ENCODE assay signal across 8 mouse cellular contexts in genomic region chr7:92740411-92741115, GRCm38 (mm10). TPM values are rescaled to one million over a fixed set of nuclear protein-coding genes. Genes with fewer than 3 reads are reported as not detected.
DNase-seq lines count a peak whose midpoint lies in the region; ATAC-seq and TF ChIP-seq lines count a peak whose summit lies in the region.

No protein-coding gene starts in this region.

- in situ Hi-C loops in ES-E14 (cut with MboI; ENCODE audit: low sequenced_read_pairs in 2 of 2, unreplicated experiment in 2 of 2): no loop called here

- intact Hi-C loops in gastrocnemius, postnatal 14 days (cut with DNase I; ENCODE audit: low total_unique reads): no loop called here

- DNase-seq in heart, embryonic 10.5 days (ENCODE audit: low spot score): no peak
- DNase-seq in heart, adult 8-10 months (ENCODE audit: low spot score): no peak
- DNase-seq in ES-E14 (ENCODE audit: low read depth, low spot score): no peak
- no peak for DNase-seq in liver, embryonic 13.5 days
- DNase-seq in urinary bladder, adult 2 months (ENCODE audit: low spot score): no peak
- DNase-seq in gastrocnemius, postnatal 14 days: no peak

- H3K4me2 ChIP-seq in forebrain, embryonic 15.5 days (replicated peaks): peak overlapping the region; percentile 79
- H3K4me2 ChIP-seq in liver, embryonic 13.5 days: peak overlapping the region; percentile 66

- H3K9me3 ChIP-seq in heart, embryonic 10.5 days: no peaks in the 10 kb centered on the region
- no peaks in the 10 kb centered on the region for H3K9me3 ChIP-seq in ES-E14 (ENCODE audit: control insufficient read depth, insufficient read depth, low read depth, low read length)
- H3K9me3 ChIP-seq in forebrain, embryonic 15.5 days: no peaks in the 10 kb centered on the region
- H3K9me3 ChIP-seq in liver, embryonic 13.5 days (replicated peaks): no peaks in the 10 kb centered on the region

- peak overlapping the region; percentile 99 for H3K27ac ChIP-seq in heart, embryonic 10.5 days
- peak overlapping the region; percentile 68 for H3K27ac ChIP-seq in ES-E14 (ENCODE audit: insufficient read depth, low read depth, low read length, poor library complexity, severe bottlenecking)
- H3K27ac ChIP-seq in forebrain, embryonic 15.5 days (replicated peaks): peak overlapping the region; percentile 95
- peak overlapping the region; percentile 77 for H3K27ac ChIP-seq in liver, embryonic 13.5 days

- H3K36me3 ChIP-seq in heart, embryonic 10.5 days: peaks cover 32% of the 10 kb centered on the region; the same call in 1 of the 2 replicates
- H3K36me3 ChIP-seq in ES-E14 (ENCODE audit: control insufficient read depth, insufficient read depth, low read length, poor library complexity, severe bottlenecking): no peaks in the 10 kb centered on the region; the same call in 1 of the 2 replicates
- H3K36me3 ChIP-seq in forebrain, embryonic 15.5 days: peaks cover 12% of the 10 kb centered on the region; the same call in 1 of the 2 replicates
- peaks cover 34% of the 10 kb centered on the region for H3K36me3 ChIP-seq in liver, embryonic 13.5 days

- H3K4me1 ChIP-seq in heart, embryonic 10.5 days: peaks cover 17% of the 10 kb centered on the region
- H3K4me1 ChIP-seq in ES-E14 (ENCODE audit: control insufficient read depth in 2 of 2, insufficient read depth in 2 of 2, low read length in 2 of 2, poor library complexity in 1 of 2): peaks cover 7 to 12% of the 10 kb centered on the region in 2 experiments
- H3K4me1 ChIP-seq in forebrain, embryonic 15.5 days: peaks cover 59% of the 10 kb centered on the region
- peaks cover 48% of the 10 kb centered on the region for H3K4me1 ChIP-seq in liver, embryonic 13.5 days (replicated peaks)

- H3K27me3 ChIP-seq in heart, embryonic 10.5 days (ENCODE audit: insufficient read depth, poor library complexity, severe bottlenecking): peaks cover 8% of the 10 kb centered on the region; the same call in 1 of the 2 replicates
- H3K27me3 ChIP-seq in forebrain, embryonic 15.5 days: no peaks in the 10 kb centered on the region
- H3K27me3 ChIP-seq in liver, embryonic 13.5 days: peaks cover 4% of the 10 kb centered on the region; the same call in 1 of the 2 replicates

- WGBS in heart, embryonic 10.5 days: 5% methylated on average over 23 of the region's 23 CpGs
- 1% methylated on average over 23 of the region's 23 CpGs for WGBS in forebrain, embryonic 15.5 days
- 2% methylated on average over 23 of the region's 23 CpGs for WGBS in liver, embryonic 13.5 days (ENCODE audit: insufficient replicate concordance)

- H3K4me3 ChIP-seq in heart, embryonic 10.5 days: peak overlapping the region; percentile 84
- H3K4me3 ChIP-seq in ES-E14 (ENCODE audit: insufficient read depth in 1 of 2, low read depth in 1 of 2, low read length in 2 of 2, poor library complexity in 1 of 2, severe bottlenecking in 1 of 2): peak overlapping the region; percentile 89 to 93
- peak overlapping the region; percentile 78 for H3K4me3 ChIP-seq in forebrain, embryonic 15.5 days
- peak overlapping the region; percentile 86 for H3K4me3 ChIP-seq in liver, embryonic 13.5 days (replicated peaks)

- no peak for ATAC-seq in forebrain, embryonic 15.5 days (replicated peaks)
- no peak for ATAC-seq in liver, embryonic 13.5 days (ENCODE audit: low read depth)
- ATAC-seq in megakaryocyte-erythroid progenitor cell, adult 5-6 weeks (replicated peaks; ENCODE audit: low FRiP score, low TSS enrichment, poor library complexity, severe bottlenecking): no peak

- peak overlapping the region; percentile 99 for H3K9ac ChIP-seq in ES-E14 (ENCODE audit: insufficient read depth, low read depth, low read length, poor library complexity, severe bottlenecking)
- peak overlapping the region; percentile 94 for H3K9ac ChIP-seq in forebrain, embryonic 15.5 days (replicated peaks)
- H3K9ac ChIP-seq in liver, embryonic 13.5 days: peak overlapping the region; percentile 94

TF ChIP-seq in ES-E14, 5 proteins besides CTCF, POLR2A, EP300 and RAD21:
- TF ChIP-seq MAFK (IDR thresholded peaks at IDR 0.05; ENCODE audit: insufficient read depth, low read depth, low read length): no peak
- no peak for TF ChIP-seq CHD2 (IDR thresholded peaks at IDR 0.05; ENCODE audit: low read depth, low read length)
- TF ChIP-seq HCFC1 (IDR thresholded peaks at IDR 0.05; ENCODE audit: borderline replicate concordance, insufficient read depth, low read length): no peak
- no peak for TF ChIP-seq ZC3H11A (IDR thresholded peaks at IDR 0.05; ENCODE audit: borderline replicate concordance, low read depth, low read length)
- TF ChIP-seq ZNF384 (IDR thresholded peaks at IDR 0.05; ENCODE audit: low read depth, low read length): no peak

RNA-seq across cellular contexts. Expression of gene Rab30, which starts 0.8 kb away (rescaled TPM):
- 4.8 and 7.2 TPM in 2 replicates for polyA plus RNA-seq in heart, embryonic 10.5 days (2016; fragmentation: Nextera tagmentation; extraction: Ambion mirVana)
- total RNA-seq in heart, adult 8-10 months (2022): 10 to 100 TPM in 3 of 4 experiments, 1 to 10 TPM in 1; 9.5 to 20.6 (median 11.9) TPM
- total RNA-seq in ES-E14 (2012; rRNA removed): 6.8 and 7.4 TPM in 2 replicates
- 19.8 and 20.7 TPM in 2 replicates for polyA plus RNA-seq in forebrain, embryonic 15.5 days (2015; fragmentation: Nextera tagmentation; extraction: Ambion mirVana)
- 6.1 and 7.1 TPM in 2 replicates for polyA plus RNA-seq in liver, embryonic 13.5 days (2015; fragmentation: Nextera tagmentation; extraction: Ambion mirVana)
- total RNA-seq in megakaryocyte-erythroid progenitor cell, adult 5-6 weeks (2014; fragmentation: Nextera tagmentation): 0.46 and 0.67 TPM in 2 replicates
- 0.28 and 3.6 TPM in 2 replicates for total RNA-seq in megakaryocyte-erythroid progenitor cell, adult 5-6 weeks (2017)
- 9.2 and 10.2 TPM in 2 replicates for polyA plus RNA-seq in urinary bladder, adult 2 months (2012; rRNA removed)
- 1 to 10 TPM; 5.0 to 6.3 TPM for total RNA-seq in gastrocnemius, postnatal 14 days (2021)
